Mouse (Mus musculus): ENCODE data around the gene Trim25. TPM values are rescaled to one million over a fixed set of nuclear protein-coding genes. Genes with fewer than 3 reads are reported as not detected.

Trim25 gene
- total and polyA plus RNA-seq, 2 experiments = 16.2 to 32.1 TPM

DNA sequence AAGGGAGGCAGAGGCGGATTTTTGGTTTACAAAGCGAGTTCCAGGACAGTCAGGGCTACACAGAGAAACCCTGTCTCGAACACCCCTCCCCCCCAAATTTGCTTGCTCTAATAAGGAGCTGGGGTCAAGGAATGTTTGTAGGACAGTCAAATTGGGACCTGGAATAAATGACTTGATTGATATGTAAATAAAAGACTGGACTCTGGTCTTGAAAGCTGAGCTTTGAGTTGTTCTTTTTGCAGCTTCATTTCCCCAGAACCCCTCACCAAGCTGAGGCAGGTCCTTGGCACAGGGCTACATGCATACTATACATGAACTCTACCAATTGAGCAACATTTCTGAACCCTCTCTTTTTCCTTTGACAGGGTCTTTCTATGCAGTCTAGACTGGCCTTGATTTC, 46.8 kb downstream of the Trim25 start:
- Histone ChIP-seq H3K36me3 (ENCODE audit: control insufficient read depth, insufficient read depth, low read length) (peaks cover 10% of the 10 kb centered on the region), H3K4me3 (ENCODE audit: insufficient read depth, low read depth, low read length) (no peak overlapping the region), H3K27ac (replicated peaks; ENCODE audit: insufficient read depth, low read depth, low read length) (no peak overlapping the region), H3K27me3 (ENCODE audit: control insufficient read depth, insufficient read depth, low read length) (no peaks in the 10 kb centered on the region), H3K79me2 (ENCODE audit: control insufficient read depth, insufficient read depth, low read length) (no peaks in the 10 kb centered on the region), H3K9ac (ENCODE audit: low read depth, low read length) (no peak overlapping the region), H3K4me1 (ENCODE audit: control insufficient read depth, insufficient read depth, low read length) (no peaks in the 10 kb centered on the region; the same call in 1 of the 2 replicates)
- WGBS = 82% methylated on average over 3 of the region's 3 CpGs
- no peak for DNase-seq (ENCODE audit: extremely low read depth, low read depth, low spot score)
- TF ChIP-seq CTCF (IDR thresholded peaks at IDR 0.05; ENCODE audit: low read depth, low read length) = no peak
- TF ChIP-seq POLR2A (IDR thresholded peaks at IDR 0.05; ENCODE audit: extremely low read depth, insufficient read depth, low read length) = no peak

DNA sequence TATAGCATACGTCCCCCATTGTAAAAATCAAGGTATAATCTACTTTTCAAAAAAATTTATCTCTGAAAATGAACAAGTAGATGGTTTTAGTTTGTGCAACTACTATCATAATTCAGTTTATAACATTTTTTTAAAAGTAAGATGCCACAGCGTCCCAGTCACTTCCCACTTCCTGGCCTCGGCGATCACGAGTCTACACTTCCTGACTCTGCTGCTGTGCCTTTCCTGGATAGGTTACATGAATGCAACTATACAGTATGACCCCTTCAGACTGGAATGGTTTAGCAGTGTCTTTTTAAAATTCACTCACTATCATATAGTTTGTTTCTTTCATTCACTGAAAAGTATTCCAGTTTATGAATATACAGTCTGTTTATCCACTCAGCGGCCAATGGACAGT, 52.6 kb downstream of the Trim25 start:
- Histone ChIP-seq H3K27me3 (ENCODE audit: control insufficient read depth, insufficient read depth, low read length) (no peaks in the 10 kb centered on the region), H3K36me3 (ENCODE audit: control insufficient read depth, insufficient read depth, low read length) (peaks cover 7% of the 10 kb centered on the region), H3K27ac (replicated peaks; ENCODE audit: insufficient read depth, low read depth, low read length) (no peak overlapping the region), H3K4me1 (ENCODE audit: control insufficient read depth, insufficient read depth, low read length) (no peaks in the 10 kb centered on the region), H3K9ac (ENCODE audit: low read depth, low read length) (no peak overlapping the region), H3K4me3 (ENCODE audit: insufficient read depth, low read depth, low read length) (no peak overlapping the region), H3K79me2 (ENCODE audit: control insufficient read depth, insufficient read depth, low read length) (no peaks in the 10 kb centered on the region)
- WGBS = 75% methylated on average over 6 of the region's 6 CpGs
- TF ChIP-seq CTCF (IDR thresholded peaks at IDR 0.05; ENCODE audit: low read depth, low read length) = no peak
- TF ChIP-seq POLR2A (IDR thresholded peaks at IDR 0.05; ENCODE audit: extremely low read depth, insufficient read depth, low read length) = no peak
- no peak for DNase-seq (ENCODE audit: extremely low read depth, low read depth, low spot score)

DNA sequence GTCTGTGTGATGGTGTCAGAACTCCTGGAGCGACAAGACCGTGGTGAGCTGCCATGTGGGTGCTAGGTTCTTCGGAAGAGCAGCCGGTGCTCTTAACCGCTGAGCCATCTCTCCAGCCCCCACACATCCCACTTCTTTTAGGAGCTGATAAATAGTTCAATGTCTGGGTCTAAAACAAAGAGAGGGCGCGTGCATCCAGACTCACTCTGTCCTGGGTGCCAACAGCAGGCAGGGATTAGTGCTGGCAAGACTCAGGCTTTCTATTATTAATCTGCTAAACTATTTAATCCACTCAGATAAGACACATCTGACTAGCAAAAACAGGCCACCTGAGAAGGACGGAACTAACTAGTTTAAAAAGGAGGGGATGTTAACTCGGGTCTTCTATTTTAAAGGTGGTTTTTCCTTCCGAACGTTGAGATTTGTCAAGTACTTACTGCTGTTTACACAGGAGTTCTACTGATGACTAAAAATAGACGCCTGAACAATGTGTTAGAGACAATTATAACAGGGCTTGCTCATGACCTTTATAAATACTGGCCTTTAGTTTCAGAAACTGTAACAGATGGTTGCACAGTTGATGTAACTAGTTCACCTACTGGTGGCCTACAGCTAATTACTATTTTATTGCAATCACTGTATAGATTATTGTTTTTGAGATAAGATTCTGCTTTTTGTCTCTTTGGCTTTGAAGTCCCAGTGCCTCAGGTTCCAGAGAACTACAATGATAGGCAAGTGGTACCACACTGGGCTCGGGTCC, 56.9 kb downstream of the Trim25 start:
- Histone ChIP-seq H3K4me3 (ENCODE audit: insufficient read depth, low read depth, low read length) (no peak overlapping the region), H3K36me3 (ENCODE audit: control insufficient read depth, insufficient read depth, low read length) (no peaks in the 10 kb centered on the region), H3K9ac (ENCODE audit: low read depth, low read length) (no peak overlapping the region), H3K79me2 (ENCODE audit: control insufficient read depth, insufficient read depth, low read length) (peaks cover 6% of the 10 kb centered on the region; the same call in 1 of the 2 replicates), H3K27ac (replicated peaks; ENCODE audit: insufficient read depth, low read depth, low read length) (no peak overlapping the region), H3K4me1 (ENCODE audit: control insufficient read depth, insufficient read depth, low read length) (peaks cover 7% of the 10 kb centered on the region), H3K27me3 (ENCODE audit: control insufficient read depth, insufficient read depth, low read length) (no peaks in the 10 kb centered on the region)
- DNase-seq (ENCODE audit: extremely low read depth, low read depth, low spot score) = no peak
- WGBS = 89% methylated on average over 13 of the region's 13 CpGs
- TF ChIP-seq CTCF (IDR thresholded peaks at IDR 0.05; ENCODE audit: low read depth, low read length) = no peak
- TF ChIP-seq POLR2A (IDR thresholded peaks at IDR 0.05; ENCODE audit: extremely low read depth, insufficient read depth, low read length) = no peak

DNA sequence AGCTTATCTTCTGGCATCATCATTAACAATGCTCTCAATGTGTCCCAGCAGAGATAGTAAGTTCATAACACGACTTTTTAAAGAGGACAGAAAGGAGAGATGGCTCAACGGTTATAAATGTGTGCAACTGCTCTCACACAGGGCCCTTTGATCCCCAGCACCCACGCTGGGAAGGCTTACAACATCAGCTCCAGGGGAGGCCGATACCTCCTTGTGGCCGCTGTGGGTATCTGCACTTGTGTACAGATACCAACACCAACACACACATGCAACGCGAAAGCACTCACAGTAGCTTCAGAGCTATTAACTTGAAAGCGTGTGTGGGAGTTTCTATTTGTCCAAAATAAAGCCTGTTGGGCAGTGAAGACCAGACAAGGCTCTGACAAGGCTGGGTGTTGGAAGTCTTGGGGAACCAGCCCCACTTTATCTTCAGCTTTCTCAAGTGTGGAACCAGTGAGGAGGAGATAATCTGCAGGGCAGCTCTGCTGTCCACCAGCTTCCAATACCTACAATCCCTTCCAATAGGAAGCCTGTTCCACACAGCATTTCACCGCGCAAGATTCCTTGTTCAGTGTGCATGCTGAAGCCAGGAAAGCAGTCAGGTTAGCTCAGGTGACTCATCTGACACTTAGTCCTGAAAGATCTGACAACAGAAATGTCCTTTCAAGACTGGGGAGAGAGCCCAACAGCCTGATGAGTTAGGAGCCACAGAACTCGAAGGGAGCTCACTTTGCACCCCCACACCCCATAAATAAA, 59.5 kb downstream of the Trim25 start:
- Histone ChIP-seq H3K4me1 (ENCODE audit: control insufficient read depth, insufficient read depth, low read length) (peaks cover 7% of the 10 kb centered on the region), H3K36me3 (ENCODE audit: control insufficient read depth, insufficient read depth, low read length) (no peaks in the 10 kb centered on the region), H3K27ac (replicated peaks; ENCODE audit: insufficient read depth, low read depth, low read length) (no peak overlapping the region), H3K9ac (ENCODE audit: low read depth, low read length) (no peak overlapping the region), H3K4me3 (ENCODE audit: insufficient read depth, low read depth, low read length) (no peak overlapping the region), H3K27me3 (ENCODE audit: control insufficient read depth, insufficient read depth, low read length) (no peaks in the 10 kb centered on the region), H3K79me2 (ENCODE audit: control insufficient read depth, insufficient read depth, low read length) (peaks cover 6% of the 10 kb centered on the region; the same call in 1 of the 2 replicates)
- peak; percentile 48 for DNase-seq (ENCODE audit: extremely low read depth, low read depth, low spot score)
- no peak for TF ChIP-seq POLR2A (IDR thresholded peaks at IDR 0.05; ENCODE audit: extremely low read depth, insufficient read depth, low read length)
- TF ChIP-seq CTCF (IDR thresholded peaks at IDR 0.05; ENCODE audit: low read depth, low read length) = peak; percentile 66
- WGBS = 50% methylated on average over 11 of the region's 11 CpGs

DNA sequence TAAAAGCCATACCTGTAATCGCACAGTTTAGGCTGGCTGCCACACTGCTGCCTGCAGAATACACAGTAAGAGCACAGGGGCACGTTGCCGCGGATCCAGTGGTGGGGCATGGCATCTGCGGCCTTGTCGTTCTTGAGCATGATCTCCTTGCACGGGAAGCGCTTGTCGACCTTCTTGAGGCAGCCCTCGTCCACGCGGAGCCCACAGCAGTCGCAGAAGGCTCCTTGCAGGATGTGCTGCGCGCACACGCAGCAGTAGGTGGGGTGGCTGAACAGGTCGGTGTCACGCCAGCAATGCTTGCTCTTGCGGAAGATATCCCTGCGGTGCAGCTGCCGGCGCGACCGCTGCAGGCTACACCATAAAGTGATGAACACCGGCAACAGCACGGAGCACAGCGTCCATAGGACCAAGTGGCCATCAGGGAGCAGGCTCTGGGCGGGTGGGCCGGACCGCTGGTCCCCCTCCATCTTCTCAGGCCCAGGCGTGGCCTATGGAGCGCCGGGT, 60.8 kb downstream of the Trim25 start:
- no peak overlapping the region for H3K27ac ChIP-seq (replicated peaks; ENCODE audit: insufficient read depth, low read depth, low read length)
- no peak for DNase-seq (ENCODE audit: extremely low read depth, low read depth, low spot score)
- 1% methylated on average over 33 of the region's 33 CpGs for WGBS
- peaks cover 6% of the 10 kb centered on the region; the same call in 1 of the 2 replicates for H3K79me2 ChIP-seq (ENCODE audit: control insufficient read depth, insufficient read depth, low read length)
- peak overlapping the region; percentile 75 for H3K9ac ChIP-seq (ENCODE audit: low read depth, low read length)
- H3K27me3 ChIP-seq (ENCODE audit: control insufficient read depth, insufficient read depth, low read length) = no peaks in the 10 kb centered on the region
- no peak for TF ChIP-seq POLR2A (IDR thresholded peaks at IDR 0.05; ENCODE audit: extremely low read depth, insufficient read depth, low read length)
- TF ChIP-seq CTCF (IDR thresholded peaks at IDR 0.05; ENCODE audit: low read depth, low read length) = no peak
- no peaks in the 10 kb centered on the region for H3K36me3 ChIP-seq (ENCODE audit: control insufficient read depth, insufficient read depth, low read length)
- peak overlapping the region; percentile 83 for H3K4me3 ChIP-seq (ENCODE audit: insufficient read depth, low read depth, low read length)
- H3K4me1 ChIP-seq (ENCODE audit: control insufficient read depth, insufficient read depth, low read length) = peaks cover 7% of the 10 kb centered on the region

All from liver, adult 2 months (tissue).